Mouse (Mus musculus): ENCODE measurements at regions not wholly inside any gene's neighbourhood (a gene's known extent, or its start where the extent isn't known, plus 50 kb on each side); places are given as distances from the start of the nearest gene placed in this dataset.

DNA sequence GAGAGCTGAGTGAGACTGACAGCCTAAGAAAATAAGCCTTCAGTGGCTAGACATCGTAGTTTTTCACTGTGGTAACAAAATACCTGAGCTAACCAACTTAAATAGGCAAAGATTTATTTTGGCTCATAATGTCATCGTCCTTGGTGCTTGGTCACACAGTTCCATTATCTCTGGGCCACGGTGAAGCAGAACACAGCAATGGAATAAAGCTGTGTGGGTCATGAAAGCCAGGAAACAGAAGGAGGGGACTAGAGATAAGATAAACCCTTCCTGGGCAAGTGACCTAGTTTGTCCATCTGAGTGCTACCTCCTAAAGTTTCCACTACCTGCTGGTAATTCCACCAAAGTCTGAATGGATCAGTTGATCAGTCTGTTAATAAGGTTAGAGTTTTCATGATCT, 134.8 kb upstream of the Gm5129 start:
- DNase-seq (ENCODE audit: low read depth), result no peak

- peak; percentile 52 for DNase-seq (ENCODE audit: low read depth)
Observed at GRCm38 (mm10) chr5:29875451-29875850, 137.5 kb upstream of the Il6 start.

DNA sequence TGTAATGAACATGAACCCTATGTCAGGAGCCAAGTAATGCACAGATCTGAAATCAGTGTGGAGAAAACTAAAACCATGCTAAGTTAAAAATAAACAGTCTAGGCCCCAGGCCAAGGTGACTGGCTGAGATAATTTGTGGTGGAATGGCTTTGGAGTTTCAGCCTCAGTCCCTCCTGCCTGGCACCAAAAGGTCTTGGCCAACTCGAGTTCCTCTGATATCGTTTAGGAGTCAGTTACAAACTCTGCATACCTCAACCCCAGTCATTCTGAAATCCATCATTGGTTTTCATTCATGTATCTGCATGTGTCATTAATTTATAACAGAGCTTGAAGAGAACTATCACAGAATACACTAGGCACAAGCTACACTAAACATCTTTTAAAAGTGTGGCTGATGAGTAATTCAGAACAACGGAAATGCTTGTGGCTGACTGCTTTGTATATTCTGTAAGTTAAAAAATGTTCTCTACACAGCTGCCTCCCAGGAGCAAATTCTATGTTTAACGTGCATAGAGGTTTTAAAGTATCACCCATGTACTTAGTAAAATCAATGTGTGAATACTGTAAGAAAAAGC, 125.6 kb upstream of the Il6 start:
- DNase-seq (ENCODE audit: low read depth), result peak; percentile 76

GRCm38 (mm10) chr5:29892344-29892743, 120.6 kb upstream of the Il6 start:
- no peak for DNase-seq (ENCODE audit: low read depth)

- DNase-seq (ENCODE audit: low read depth), result peak; percentile 13
Observed at GRCm38 (mm10) chr5:29892861-29893260, 120.1 kb upstream of the Il6 start.

DNA sequence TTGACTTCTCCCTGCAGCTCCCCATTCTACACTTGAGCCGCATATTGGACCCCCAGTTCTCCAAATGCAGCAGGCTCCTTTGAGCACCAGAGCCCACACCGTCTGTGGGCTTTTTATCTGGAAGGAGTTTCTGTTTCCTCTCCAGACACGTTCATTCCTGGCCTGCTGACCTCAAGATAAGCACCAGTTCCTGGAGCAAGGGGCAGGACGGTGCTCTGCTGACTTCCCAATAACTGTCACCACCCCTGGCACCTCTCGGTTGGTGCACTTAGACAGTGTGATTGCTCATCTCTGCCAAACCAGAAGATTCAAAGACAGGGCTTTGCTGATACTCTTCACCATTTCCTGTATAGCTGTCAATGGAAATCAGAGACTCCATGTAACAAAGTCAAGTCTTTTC, 119.1 kb upstream of the Il6 start:
- no peak for DNase-seq (ENCODE audit: low read depth)

DNA sequence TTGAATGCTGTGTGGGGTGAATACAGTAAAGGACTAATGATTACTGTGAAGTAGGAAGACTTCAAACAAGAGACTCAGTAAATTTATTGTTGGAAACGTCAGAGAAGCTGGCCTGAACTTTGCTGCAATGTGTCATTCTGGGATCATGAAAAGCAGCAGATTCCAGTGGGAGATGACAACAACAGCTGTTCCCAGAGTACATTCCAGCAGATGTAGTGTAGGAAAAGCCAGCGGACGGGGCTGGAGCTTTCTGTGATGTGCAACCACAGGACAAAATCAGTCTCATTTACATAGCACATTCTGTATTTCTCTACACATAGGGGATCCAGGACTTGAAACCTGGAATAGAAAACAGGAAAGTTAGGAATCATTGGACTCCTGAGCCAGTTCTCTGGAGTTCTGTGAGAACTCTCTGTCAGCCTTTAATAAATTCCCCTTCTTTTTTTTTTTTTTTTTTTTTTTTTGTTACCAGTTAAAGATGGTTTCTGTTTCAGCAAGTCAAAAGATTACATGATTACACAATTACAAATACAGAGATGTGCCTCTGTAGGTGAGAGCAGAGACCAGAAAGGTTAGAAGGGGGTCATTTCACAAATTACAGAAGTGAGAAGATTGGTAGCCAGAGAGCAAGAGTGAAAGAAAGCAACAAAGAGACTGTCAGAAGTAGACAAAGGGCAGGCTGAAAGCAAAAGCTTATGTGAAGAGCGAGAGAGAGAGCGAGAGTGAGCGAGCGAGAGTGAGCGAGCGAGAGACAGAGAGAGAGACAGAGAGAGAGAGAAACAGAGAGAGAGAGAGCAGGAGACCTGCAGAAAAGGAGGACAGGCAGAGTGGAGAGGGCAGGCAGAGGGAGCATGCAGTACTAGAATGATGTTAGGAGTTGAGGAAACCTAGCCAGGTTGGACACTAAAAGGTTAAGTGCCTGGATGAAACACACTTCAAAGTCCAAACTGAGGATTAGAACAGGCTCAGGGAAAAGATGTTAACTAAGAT, 118.0 kb upstream of the Il6 start:
- DNase-seq (ENCODE audit: low read depth), result peak; percentile 61

DNA sequence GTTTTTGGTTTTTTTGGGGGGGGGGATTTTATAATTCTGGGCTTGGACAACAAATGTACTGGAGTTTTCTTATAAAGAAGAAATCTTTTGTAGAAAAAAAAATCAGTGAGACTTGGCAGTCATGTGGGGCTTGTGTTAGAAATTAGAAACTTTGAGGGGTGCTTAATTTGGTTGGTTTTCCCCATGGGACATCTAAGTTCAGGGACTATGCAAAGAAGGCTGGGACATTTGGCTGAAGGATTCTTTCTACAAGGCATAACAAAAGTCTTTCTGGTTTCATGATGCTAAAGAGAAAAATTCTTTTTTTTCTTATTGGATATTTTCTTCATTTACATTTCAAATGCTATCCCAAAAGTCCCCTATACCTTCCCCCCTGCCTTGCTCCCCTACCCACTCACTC, 115.3 kb upstream of the Il6 start:
- DNase-seq (ENCODE audit: low read depth), result no peak

DNA sequence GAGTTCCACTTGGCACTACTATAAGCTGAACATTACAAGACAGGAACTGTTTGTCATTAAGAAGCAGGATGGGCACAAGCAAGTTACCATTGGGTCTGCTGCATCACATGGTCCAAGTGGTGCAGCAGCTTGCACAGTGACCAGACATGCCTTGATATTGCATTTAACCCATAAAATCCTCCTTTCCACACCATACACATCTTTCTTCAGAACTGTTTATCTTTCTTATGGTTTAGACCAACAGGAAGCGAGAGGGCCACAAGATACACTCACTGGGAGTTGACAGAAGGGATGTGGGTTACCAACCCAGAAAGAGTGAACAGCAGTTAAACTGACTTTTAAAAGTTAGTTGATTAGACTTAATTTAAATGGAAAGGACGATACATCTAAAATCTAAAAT, 111.2 kb upstream of the Il6 start:
- DNase-seq (ENCODE audit: low read depth), result no peak

DNA sequence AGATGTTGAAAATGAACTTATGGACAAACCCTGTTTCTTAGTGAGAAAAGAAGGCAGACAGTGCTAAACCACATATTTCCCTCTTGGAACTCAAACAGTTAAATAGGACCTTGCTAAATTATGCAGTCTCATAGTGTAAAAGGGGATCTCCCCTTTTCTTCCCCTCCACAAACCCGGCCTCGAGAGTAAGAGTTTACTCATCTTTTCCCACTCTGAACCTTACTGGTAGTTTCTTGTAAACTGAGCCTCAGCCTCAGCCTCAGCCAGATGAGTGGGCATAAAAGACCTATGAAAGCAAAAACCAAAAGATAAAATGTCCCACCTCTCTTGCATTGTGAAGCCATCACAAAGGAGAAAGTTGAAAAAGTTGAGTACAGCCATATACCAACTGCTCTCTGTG, 92.6 kb upstream of the Il6 start:
- DNase-seq (ENCODE audit: low read depth), result no peak

- no peak for DNase-seq (ENCODE audit: low read depth)
Observed at GRCm38 (mm10) chr5:29925527-29925926, 87.4 kb upstream of the Il6 start.

GRCm38 (mm10) chr5:29927594-29927993, 85.3 kb upstream of the Il6 start:
- no peak for DNase-seq (ENCODE audit: low read depth)

DNA sequence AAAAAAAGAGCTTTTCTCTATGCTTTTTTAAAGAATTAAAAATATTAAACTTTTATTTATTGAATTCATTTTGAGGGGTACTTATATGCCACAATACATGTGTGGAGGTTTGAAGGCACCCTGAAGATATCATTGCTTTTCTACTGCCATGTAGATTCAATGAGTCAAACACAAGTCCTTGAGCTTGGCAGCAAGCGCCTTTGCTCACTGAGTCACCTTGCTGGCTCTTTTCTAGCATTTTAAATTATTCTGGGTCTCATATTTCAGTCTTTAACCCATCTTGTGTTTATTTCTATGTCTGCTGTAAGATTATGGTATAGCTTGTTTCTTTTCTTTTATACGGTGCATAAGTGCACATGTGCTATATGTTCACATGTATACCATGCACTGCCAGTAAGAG, 83.5 kb upstream of the Il6 start:
- peak; percentile 74 for DNase-seq (ENCODE audit: low read depth)

DNA sequence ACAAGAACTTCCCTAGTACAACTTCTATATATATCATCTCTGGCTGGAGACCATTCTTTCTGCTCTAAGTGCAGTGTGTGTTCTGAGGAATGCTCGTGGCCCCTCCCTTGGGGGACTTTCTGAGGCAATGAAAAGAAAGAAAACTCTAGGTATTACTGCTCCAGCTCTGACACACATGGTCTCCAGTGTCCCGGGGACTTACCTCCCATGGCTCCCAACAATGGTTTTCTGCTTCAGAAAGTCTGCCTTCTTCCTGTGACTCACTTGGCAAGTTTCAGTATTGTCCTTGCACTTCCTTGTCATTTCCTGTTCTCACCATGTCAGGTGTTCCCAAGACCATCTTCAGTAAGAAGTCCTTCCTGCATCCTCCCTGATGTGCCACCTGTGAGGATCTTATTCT, 65.7 kb upstream of the Il6 start:
- DNase-seq (ENCODE audit: low read depth), result no peak

- no peak for DNase-seq (ENCODE audit: low read depth)
Observed at GRCm38 (mm10) chr5:29948161-29948560, 64.8 kb upstream of the Il6 start.

DNA sequence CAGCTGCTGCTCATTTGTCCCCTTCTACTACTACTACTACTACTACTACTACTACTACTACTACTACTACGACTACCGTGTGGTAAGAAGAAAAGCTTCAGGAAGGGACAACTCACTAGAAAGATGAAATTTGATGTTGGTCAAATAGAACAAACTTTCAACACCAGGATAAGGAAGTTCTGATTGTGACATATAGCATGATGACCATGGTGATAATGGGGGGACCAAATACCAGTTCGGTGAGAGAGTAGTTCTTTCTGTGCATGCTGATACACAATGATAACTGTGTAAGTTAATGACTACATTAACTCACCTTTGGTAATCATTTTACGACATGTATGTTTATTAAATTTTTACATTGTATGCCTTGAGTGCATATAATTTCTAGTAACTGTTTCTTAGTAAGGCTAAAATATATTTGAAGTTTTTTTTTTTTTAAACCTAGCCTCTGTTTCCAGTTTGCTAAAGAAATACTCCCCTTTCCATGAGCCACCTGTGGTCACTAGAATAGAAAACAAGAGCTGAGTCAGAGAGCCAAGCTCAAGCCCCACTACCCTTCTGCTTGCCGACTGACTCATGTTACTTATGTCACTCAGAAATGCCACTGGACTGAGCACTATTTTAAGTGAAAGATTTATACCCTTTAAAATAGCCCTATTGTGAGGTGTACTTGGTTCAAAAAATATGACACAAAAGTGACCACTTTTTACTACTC, 62.3 kb upstream of the Il6 start:
- DNase-seq (ENCODE audit: low read depth), result peak; percentile 44

DNA sequence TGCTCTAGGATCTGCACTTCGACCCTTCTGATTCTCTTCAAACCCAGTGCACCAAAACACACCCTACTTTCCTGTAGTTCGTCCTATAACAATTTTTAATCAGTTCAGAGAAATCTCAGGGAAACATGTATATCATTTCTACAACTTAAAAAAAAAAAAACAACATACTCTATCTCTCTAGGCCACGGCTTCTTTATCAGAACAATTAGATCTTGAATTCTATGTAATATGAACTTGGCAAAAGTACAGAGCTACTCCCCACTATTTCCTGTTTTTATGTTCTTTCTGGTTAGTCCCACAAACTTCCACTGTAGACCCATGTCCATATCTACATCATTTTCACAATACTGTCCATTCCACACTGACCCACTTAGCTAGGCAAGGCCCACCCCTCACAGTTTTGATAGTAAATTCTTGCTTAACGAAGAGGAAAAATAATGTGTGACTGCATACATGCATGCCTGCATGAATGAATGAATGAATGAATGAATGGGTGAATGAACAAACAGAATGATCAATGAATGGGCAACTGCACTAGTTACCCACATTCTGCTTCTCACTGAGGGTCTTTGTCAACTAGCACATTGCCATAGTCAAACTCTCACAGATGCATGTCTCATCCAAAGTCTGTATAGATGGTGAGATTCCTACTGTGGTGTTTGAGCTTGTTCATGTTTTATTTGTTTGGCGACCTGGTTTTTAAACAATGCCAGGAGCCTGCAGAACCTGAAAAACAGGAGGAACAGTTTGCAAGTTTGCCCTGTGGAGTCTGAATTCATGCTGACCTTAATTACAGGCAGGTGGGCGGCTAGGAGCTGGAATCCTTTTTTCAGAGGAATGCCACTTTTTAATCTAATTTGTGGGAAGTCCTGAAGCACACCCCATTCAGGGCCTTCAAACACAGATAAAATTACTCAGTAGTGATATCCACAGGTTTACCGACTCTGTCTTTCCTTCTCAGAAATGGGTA, 61.2 kb upstream of the Il6 start:
- DNase-seq (ENCODE audit: low read depth), result no peak
